23 mouse cellular contexts compared by ENCODE assay signal in the genomic region with DNA sequence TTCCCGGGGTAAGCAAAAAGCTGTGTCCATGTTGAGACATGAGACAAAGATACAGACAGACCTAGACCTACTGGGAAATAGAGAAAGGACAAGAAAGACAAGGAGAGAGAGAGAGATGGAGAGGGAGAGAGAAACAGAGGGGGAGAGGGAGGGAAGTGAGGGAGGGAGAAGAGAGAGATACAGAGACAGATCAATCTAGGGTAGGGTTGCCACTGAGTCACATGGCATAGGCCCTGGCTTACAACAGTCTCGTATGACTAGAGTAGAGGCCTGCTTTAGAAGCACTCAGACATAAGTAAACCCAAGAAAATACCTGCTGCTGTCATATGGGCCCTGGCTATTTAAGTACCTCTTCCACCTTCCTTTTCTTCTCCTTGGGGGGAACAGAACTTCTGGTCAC.
A peak's percentile ranks its signal among the peaks of the same experiment; 100 is the strongest.
DNase-seq lines count a peak whose midpoint lies in the region; ATAC-seq lines count a peak whose summit lies in the region.
"Had no signal": no experiment of that assay in that cellular context is flagged by ENCODE, and none has a peak within 500 bp of the region (broad histone marks: within the 10 kb centered on the region; RNA-seq: fewer than 3 reads in every experiment).

No protein-coding gene starts in this region.

- H3K4me2 ChIP-seq in liver, embryonic 12.5 days, result peak overlapping the region; percentile 67
- H3K4me2 ChIP-seq in liver, embryonic 16.5 days (ENCODE audit: low read depth, low read length), result peak overlapping the region; percentile 52
- H3K4me2 ChIP-seq: embryonic facial prominence, embryonic 15.5 days; forebrain, embryonic 13.5 days; hindbrain, embryonic 14.5 days had no signal

- WGBS in heart, embryonic 10.5 days, result 82% methylated on average over 2 of the region's 2 CpGs
- 50% methylated on average over 2 of the region's 2 CpGs for WGBS in liver, embryonic 12.5 days (ENCODE audit: insufficient replicate concordance)
- WGBS in liver, embryonic 16.5 days (ENCODE audit: insufficient replicate concordance), result 42% methylated on average over 2 of the region's 2 CpGs

- DNase-seq in heart, embryonic 10.5 days (ENCODE audit: low spot score), result no peak
- DNase-seq in heart, postnatal 14 days, result no peak
- no peak for DNase-seq in urinary bladder, postnatal 14 days (ENCODE audit: low spot score)
- DNase-seq in right cerebral cortex, postnatal 25 days, result no peak
- no peak for DNase-seq in right cerebral cortex, postnatal 10 days (ENCODE audit: low spot score in 2 of 2)
- DNase-seq: adrenal gland, postnatal 14 days; B cell, adult 2 months; cerebellum, adult 2 months; cerebellum, postnatal 10 days; embryo, embryonic 11 days; forebrain, postnatal 0 days; gastrocnemius, adult 2 months; gastrocnemius, postnatal 25 days; heart, postnatal 10 days had no signal

- H3K9me3 ChIP-seq in heart, embryonic 10.5 days, result no peaks in the 10 kb centered on the region
- H3K9me3 ChIP-seq in erythroblast, embryonic 14.5 days (ENCODE audit: control insufficient read depth, low read length), result no peaks in the 10 kb centered on the region
- H3K9me3 ChIP-seq in liver, embryonic 12.5 days (replicated peaks), result no peaks in the 10 kb centered on the region
- no peaks in the 10 kb centered on the region for H3K9me3 ChIP-seq in liver, embryonic 16.5 days (replicated peaks; ENCODE audit: control insufficient read depth, low read length)
- H3K9me3 ChIP-seq: embryonic facial prominence, embryonic 15.5 days; forebrain, embryonic 13.5 days; G1E; hindbrain, embryonic 10.5 days had no signal

- peaks cover 6% of the 10 kb centered on the region; the same call in 1 of the 2 replicates for H3K4me1 ChIP-seq in heart, embryonic 10.5 days
- H3K4me1 ChIP-seq in erythroblast, embryonic 14.5 days (ENCODE audit: control insufficient read depth), result peaks cover 64% of the 10 kb centered on the region
- H3K4me1 ChIP-seq in liver, embryonic 12.5 days, result peaks cover 48% of the 10 kb centered on the region
- peaks cover 32% of the 10 kb centered on the region for H3K4me1 ChIP-seq in liver, embryonic 16.5 days (ENCODE audit: control insufficient read depth, low read depth, low read length)
- H3K4me1 ChIP-seq: embryonic facial prominence, embryonic 15.5 days; forebrain, embryonic 13.5 days; hindbrain, embryonic 10.5 days had no signal

- no peaks in the 10 kb centered on the region for H3K27me3 ChIP-seq in heart, embryonic 10.5 days (ENCODE audit: insufficient read depth, poor library complexity, severe bottlenecking)
- no peaks in the 10 kb centered on the region for H3K27me3 ChIP-seq in erythroblast, embryonic 14.5 days (ENCODE audit: control insufficient read depth)
- no peaks in the 10 kb centered on the region for H3K27me3 ChIP-seq in liver, embryonic 12.5 days (replicated peaks)
- H3K27me3 ChIP-seq in liver, embryonic 16.5 days (ENCODE audit: control insufficient read depth, insufficient read depth, low read depth, low read length), result no peaks in the 10 kb centered on the region
- H3K27me3 ChIP-seq: embryonic facial prominence, embryonic 15.5 days; forebrain, embryonic 13.5 days had no signal

- H3K36me3 ChIP-seq in heart, embryonic 10.5 days, result peaks cover 62% of the 10 kb centered on the region
- peaks cover 96% of the 10 kb centered on the region for H3K36me3 ChIP-seq in erythroblast, embryonic 14.5 days (ENCODE audit: control insufficient read depth)
- H3K36me3 ChIP-seq in liver, embryonic 12.5 days, result peaks cover 62% of the 10 kb centered on the region
- H3K36me3 ChIP-seq in liver, embryonic 16.5 days (ENCODE audit: control insufficient read depth, insufficient read depth), result peaks cover 15% of the 10 kb centered on the region

- H3K27ac ChIP-seq in heart, embryonic 10.5 days, result peak overlapping the region; percentile 29; the same call in 1 of the 2 replicates
- H3K27ac ChIP-seq in liver, embryonic 12.5 days, result peak overlapping the region; percentile 96
- H3K27ac ChIP-seq in liver, embryonic 16.5 days (ENCODE audit: low read length), result peak overlapping the region; percentile 91
- H3K27ac ChIP-seq: embryonic facial prominence, embryonic 15.5 days; forebrain, embryonic 13.5 days; gastrocnemius, adult 2 months; hindbrain, embryonic 10.5 days; hindbrain, embryonic 14.5 days had no signal

- no peak overlapping the region for H3K4me3 ChIP-seq in heart, embryonic 10.5 days
- H3K4me3 ChIP-seq in erythroblast, embryonic 14.5 days (replicated peaks), result peak overlapping the region; percentile 37
- peak overlapping the region; percentile 21; the same call in 1 of the 2 replicates for H3K4me3 ChIP-seq in liver, embryonic 12.5 days
- H3K4me3 ChIP-seq in liver, embryonic 16.5 days (ENCODE audit: low read depth, low read length), result no peak overlapping the region
- H3K4me3 ChIP-seq: embryonic facial prominence, embryonic 15.5 days; forebrain, embryonic 13.5 days; gastrocnemius, adult 2 months; hindbrain, embryonic 10.5 days had no signal

- intact Hi-C loops in heart, postnatal 14 days (cut with DNase I), result no loop called here

- peak overlapping the region; percentile 59 for H3K9ac ChIP-seq in liver, embryonic 12.5 days
- H3K9ac ChIP-seq in liver, embryonic 16.5 days (ENCODE audit: low read depth, low read length), result peak overlapping the region; percentile 2
- H3K9ac ChIP-seq: embryonic facial prominence, embryonic 15.5 days; forebrain, embryonic 13.5 days; forebrain, postnatal 0 days; hindbrain, embryonic 14.5 days had no signal

- peak; percentile 62 for ATAC-seq in liver, embryonic 12.5 days
- ATAC-seq in liver, embryonic 16.5 days (ENCODE audit: low read depth), result peak; percentile 59
- ATAC-seq: CD4-positive, CD25-positive, alpha-beta regulatory T cell, adult 4 months; forebrain, embryonic 13.5 days; forebrain, postnatal 0 days had no signal

Comparison
In these comparisons a context has a peak if more than half of its experiments do, and no peak if none do; other contexts are left out.
1. H3K4me3 ChIP-seq: peak in erythroblast, embryonic 14.5 days (single experiment) and liver, embryonic 12.5 days (single experiment); none in heart, embryonic 10.5 days (single experiment) and liver, embryonic 16.5 days (single experiment).
2. H3K27ac ChIP-seq: peak in every context shown above with its lines; median percentile 96 in liver, embryonic 12.5 days; 91 in liver, embryonic 16.5 days; 29 in heart, embryonic 10.5 days.